Mouse (Mus musculus): ENCODE measurements around the gene Tenm2.

DNA sequence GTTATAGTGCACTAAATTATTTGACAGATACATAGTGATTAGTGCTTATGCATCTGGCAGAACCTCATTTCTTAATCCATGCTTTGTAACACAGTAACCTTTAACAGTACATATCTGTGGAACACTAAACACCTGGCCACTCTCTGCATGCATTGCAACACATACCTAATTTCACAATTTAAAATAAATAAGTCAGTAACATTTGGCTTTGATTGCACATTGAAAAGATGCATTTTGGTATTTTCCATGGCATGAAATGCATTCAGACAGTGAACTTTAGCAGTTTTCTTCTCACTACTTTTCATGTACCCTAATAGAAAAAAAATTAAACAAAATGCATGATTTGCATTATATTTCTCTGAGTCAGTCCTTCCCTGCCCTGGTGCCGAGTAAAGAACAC, 85.8 kb downstream of the Tenm2 start:
- no peak for TF ChIP-seq POLR2A (IDR thresholded peaks at IDR 0.05; ENCODE audit: low read depth, low read length)
- TF ChIP-seq CTCF (IDR thresholded peaks at IDR 0.05; ENCODE audit: extremely low read depth, insufficient read length, insufficient replicate concordance, low read depth, low read length), result no peak

Measured in small intestine, adult 2 months (tissue).